In genomic region chr2:165284377-165284776, GRCm38 (mm10) we compare ENCODE assay signal across 12 mouse cellular contexts. TPM values are rescaled to one million over a fixed set of nuclear protein-coding genes. Genes with fewer than 3 reads are reported as not detected.
"Had no signal": no experiment of that assay in that cellular context is flagged by ENCODE, and none has a peak within 500 bp of the region (broad histone marks: within the 10 kb centered on the region; RNA-seq: fewer than 3 reads in every experiment).

No protein-coding gene starts in this region.

- H3K36me3 ChIP-seq: midbrain, embryonic 15.5 days had no signal

- H3K27me3 ChIP-seq: midbrain, embryonic 15.5 days; neural tube, embryonic 13.5 days had no signal

- H3K27ac ChIP-seq: hindbrain, postnatal 0 days; limb, embryonic 10.5 days; midbrain, embryonic 10.5 days; midbrain, embryonic 15.5 days; neural tube, embryonic 13.5 days; stomach, postnatal 0 days had no signal

- H3K4me3 ChIP-seq: limb, embryonic 10.5 days; midbrain, embryonic 10.5 days; midbrain, embryonic 15.5 days; neural tube, embryonic 13.5 days had no signal

- H3K9ac ChIP-seq: midbrain, embryonic 15.5 days; neural tube, embryonic 13.5 days had no signal

- H3K4me2 ChIP-seq: midbrain, embryonic 15.5 days; neural tube, embryonic 13.5 days had no signal

- DNase-seq: lung, adult 2 months; lung, postnatal 36 days; right cerebral cortex, postnatal 14 days; thymus, postnatal 4 days had no signal

- H3K9me3 ChIP-seq: limb, embryonic 10.5 days; midbrain, embryonic 10.5 days; midbrain, embryonic 15.5 days; neural tube, embryonic 13.5 days had no signal

- ATAC-seq: hindbrain, postnatal 0 days; lung, postnatal 0 days; midbrain, embryonic 15.5 days had no signal

RNA-seq across cellular contexts. Expression of gene Cdh22, which starts 49.7 kb away (rescaled TPM):
- total RNA-seq: megakaryocyte progenitor cell, adult 5-6 weeks had no signal
